Mouse (Mus musculus) liver, embryonic 12.5 days (tissue): ENCODE data around the gene Gspt1. TPM values are rescaled to one million over a fixed set of nuclear protein-coding genes. Genes with fewer than 3 reads are reported as not detected.

Experiments
- ATAC-seq: fragments of 200-750 bp; cut with Nextera tagmentation; 2 replicates; pipeline ENCODE4 v1.8.0; 2017; ENCODE audit warnings: moderate number of reproducible peaks, mild to moderate bottlenecking, moderate library complexity
- H3K27ac ChIP-seq: fragments of 300-500 bp; sonication (generic); 2 replicates; pipeline ENCODE4 v1.5.1; 2016; ENCODE audit warnings: mild to moderate bottlenecking
- H3K27me3 ChIP-seq: fragments of 300-500 bp; sonication (generic); replicated peaks from 2 replicates; pipeline ENCODE4 v1.6.1; 2016; ENCODE audit warnings: mild to moderate bottlenecking, moderate library complexity
- H3K36me3 ChIP-seq: fragments of 300-500 bp; sonication (generic); 2 replicates; pipeline ENCODE4 v1.6.1; 2016; ENCODE audit warnings: mild to moderate bottlenecking, moderate library complexity
- H3K4me1 ChIP-seq: fragments of 300-500 bp; sonication (generic); 2 replicates; pipeline ENCODE4 v1.6.1; 2016
- H3K4me2 ChIP-seq: fragments of 300-500 bp; sonication (generic); 2 replicates; pipeline ENCODE4 v1.6.1; 2016; ENCODE audit warnings: mild to moderate bottlenecking, moderate library complexity
- H3K4me3 ChIP-seq: fragments of 300-500 bp; sonication (generic); 2 replicates; pipeline ENCODE4 v1.5.1; 2016; ENCODE audit warnings: mild to moderate bottlenecking, moderate library complexity
- H3K9ac ChIP-seq: fragments of 300-500 bp; sonication (generic); 2 replicates; pipeline ENCODE4 v1.6.1; 2016; ENCODE audit warnings: mild to moderate bottlenecking, moderate library complexity
- H3K9me3 ChIP-seq: fragments of 300-500 bp; sonication (generic); replicated peaks from 2 replicates; pipeline ENCODE4 v1.6.1; 2016; ENCODE audit warnings: mild to moderate bottlenecking, moderate library complexity
- WGBS: fragments of 180-500 bp; shearing (Covaris S2); methylation state at CpG from one replicate; pipeline ENCODE4 v1.1.7; 2016; ENCODE audit not compliant: insufficient replicate concordance; 5-methylcytosine and 5-hydroxymethylcytosine counted together
- polyA plus RNA-seq: library from polyadenylated mRNA; unstranded; fragments of >200 nt; fragmentation: Nextera tagmentation; extraction: Ambion mirVana; gene quantifications from 2 replicates; pipeline ENCODE4 v1.2.1, GENCODE M21; 2016

The Gspt1 gene
- polyA plus RNA-seq, 1 experiment from 2014 or later, result 103 TPM

DNA sequence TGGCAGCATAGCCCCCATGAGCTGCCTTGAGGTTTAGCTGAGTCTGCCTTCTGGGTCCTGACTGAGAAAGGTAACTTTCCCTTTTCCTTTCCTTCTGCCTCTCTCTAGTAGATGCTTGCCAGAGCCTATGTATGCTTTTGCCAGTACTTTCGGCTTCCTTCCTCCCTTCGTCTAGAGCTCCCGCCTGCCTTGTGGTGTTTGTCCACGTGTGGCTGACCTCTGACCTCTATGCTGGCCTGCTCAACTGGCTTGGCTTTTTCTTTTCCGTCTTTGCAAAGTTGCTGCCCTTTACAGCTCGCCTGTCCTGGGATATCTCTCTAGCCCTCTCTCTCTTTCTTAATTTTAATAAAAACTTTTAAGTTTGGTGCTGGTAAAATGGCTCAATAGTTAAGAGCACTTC, 15.7 kb upstream of the Gspt1 start:
- no peak for ATAC-seq
- 44% methylated on average over 6 of the region's 6 CpGs for WGBS

DNA sequence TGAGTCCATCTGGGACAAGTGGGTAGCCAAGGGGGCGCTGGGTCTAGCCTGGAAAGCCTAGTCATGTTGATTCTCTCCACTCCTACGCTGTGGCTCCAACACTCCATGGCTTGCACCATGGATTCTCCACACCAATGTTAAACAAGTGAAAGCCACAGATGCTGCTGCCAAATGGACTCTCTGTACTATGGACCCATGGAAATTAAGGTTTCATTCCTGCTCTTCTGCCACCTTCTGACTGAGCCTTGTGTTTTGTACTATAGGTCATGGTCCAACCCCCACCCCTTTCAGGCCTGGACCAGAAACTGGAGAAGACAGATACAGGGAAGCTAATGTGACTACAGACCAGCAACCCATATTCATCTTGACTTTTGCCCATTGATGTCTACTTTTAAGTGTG, 12.4 kb upstream of the Gspt1 start:
- no peaks in the 10 kb centered on the region for H3K36me3 ChIP-seq
- no peak overlapping the region for H3K27ac ChIP-seq
- no peak overlapping the region for H3K4me2 ChIP-seq
- H3K9ac ChIP-seq, result no peak overlapping the region
- H3K9me3 ChIP-seq, result no peaks in the 10 kb centered on the region
- H3K4me1 ChIP-seq, result peaks cover 20% of the 10 kb centered on the region
- WGBS, result 73% methylated on average over 2 of the region's 2 CpGs
- no peak for ATAC-seq
- no peak overlapping the region for H3K4me3 ChIP-seq
- H3K27me3 ChIP-seq, result no peaks in the 10 kb centered on the region

More for the DNA sequence above, 15.7 kb upstream of the Gspt1 start:
- Histone ChIP-seq H3K9me3 (no peaks in the 10 kb centered on the region), H3K36me3 (no peaks in the 10 kb centered on the region), H3K4me2 (no peak overlapping the region), H3K9ac (0 out of 2 replicates have a peak overlapping the region, but pooled peaks have one; percentile 53), H3K4me3 (no peak overlapping the region), H3K27me3 (no peaks in the 10 kb centered on the region), H3K4me1 (peaks cover 22% of the 10 kb centered on the region), H3K27ac (peak overlapping the region; percentile 88)

DNA sequence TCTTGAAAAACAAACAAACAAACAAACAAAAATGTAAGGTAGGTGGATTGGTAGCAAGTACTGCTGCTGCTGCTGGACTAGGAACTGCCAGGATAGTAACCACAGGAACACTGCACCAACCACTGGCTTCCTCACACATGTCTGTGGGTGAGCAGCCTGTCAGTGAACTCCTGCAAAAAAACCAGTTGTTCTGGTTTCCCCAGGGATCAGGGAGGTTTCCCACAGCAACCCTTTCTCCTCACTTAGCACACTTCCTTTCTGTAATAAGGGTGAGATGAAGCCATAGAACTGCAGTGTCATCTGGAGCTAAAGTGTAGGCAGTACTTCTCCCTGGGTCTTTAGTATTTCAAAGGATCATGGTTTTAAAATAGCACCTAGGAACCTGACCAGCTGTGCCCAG, 9.1 kb upstream of the Gspt1 start:
- Histone ChIP-seq H3K9me3 (no peaks in the 10 kb centered on the region), H3K27me3 (no peaks in the 10 kb centered on the region), H3K27ac (no peak overlapping the region), H3K4me2 (no peak overlapping the region), H3K36me3 (no peaks in the 10 kb centered on the region), H3K4me1 (no peaks in the 10 kb centered on the region), H3K4me3 (no peak overlapping the region), H3K9ac (no peak overlapping the region)
- no peak for ATAC-seq

DNA sequence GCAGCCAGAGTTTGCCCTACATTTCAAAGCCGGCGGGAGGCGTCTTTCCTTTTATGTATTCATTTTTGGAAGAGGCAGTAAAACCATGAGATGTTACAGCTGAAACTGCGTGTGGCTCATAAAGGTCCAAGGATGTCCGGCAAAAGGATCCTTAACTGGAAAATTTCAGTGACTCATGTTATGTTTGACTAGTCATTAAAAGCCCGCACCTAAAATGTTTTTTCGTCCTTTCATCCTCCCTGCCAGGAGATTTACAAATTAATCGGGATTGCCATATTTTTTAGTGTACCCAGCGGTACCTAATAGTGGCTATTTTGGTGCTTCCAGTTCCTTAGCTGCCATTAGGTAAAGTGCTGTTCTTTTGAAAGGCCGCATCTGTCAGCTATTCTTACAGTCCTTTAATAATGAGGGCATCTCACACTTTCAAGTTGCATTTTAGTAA, 619 bp upstream of the Gspt1 start:
- H3K4me3 ChIP-seq, result peak overlapping the region; percentile 100
- H3K9ac ChIP-seq, result peak overlapping the region; percentile 98
- no peaks in the 10 kb centered on the region for H3K9me3 ChIP-seq
- H3K4me2 ChIP-seq, result peak overlapping the region; percentile 85
- ATAC-seq, result no peak
- WGBS, result 18% methylated on average over 10 of the region's 10 CpGs
- H3K36me3 ChIP-seq, result peaks cover 14% of the 10 kb centered on the region; the same call in 1 of the 2 replicates
- no peaks in the 10 kb centered on the region for H3K27me3 ChIP-seq
- peaks cover 23% of the 10 kb centered on the region for H3K4me1 ChIP-seq
- peak overlapping the region; percentile 94 for H3K27ac ChIP-seq

DNA sequence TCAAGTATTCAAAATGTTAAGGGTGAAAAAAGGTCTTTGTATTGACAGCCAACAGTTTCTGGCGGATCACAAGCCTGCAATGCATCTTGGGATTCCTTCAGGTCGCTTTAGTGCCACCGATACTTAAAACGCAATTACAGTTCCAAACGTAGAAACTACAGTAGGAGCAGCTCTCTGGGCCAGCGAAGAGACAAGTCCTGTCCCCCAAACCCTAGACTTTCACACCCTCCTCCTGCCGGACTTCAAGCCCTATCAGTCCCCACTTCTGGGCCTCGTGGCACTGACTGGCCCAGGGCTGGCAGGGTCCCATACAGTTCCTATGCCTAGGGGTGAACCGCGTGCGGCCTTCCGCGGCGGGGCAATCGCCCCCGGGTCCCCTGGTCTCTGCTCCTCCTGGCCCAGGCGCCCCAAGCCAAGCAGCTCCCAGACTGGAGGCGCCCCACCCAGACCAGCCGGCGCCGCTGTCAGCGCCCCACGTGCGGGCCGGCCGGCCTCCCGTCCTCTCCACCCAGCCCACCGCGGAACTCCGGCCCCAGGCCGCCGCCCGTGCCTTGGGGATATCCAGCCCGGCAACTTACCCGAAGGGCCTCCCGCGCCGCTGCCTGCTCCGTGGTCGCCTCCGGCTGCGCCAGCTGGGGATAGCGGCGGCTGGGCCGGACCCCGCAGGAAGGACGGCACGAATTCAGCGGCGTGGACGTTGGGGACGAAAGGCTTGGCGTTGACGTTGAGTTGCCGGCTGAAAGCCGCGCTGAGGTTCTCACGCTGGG, 877 bp downstream of the Gspt1 start:
- peak overlapping the region; percentile 98 for H3K9ac ChIP-seq
- H3K27me3 ChIP-seq, result no peaks in the 10 kb centered on the region
- H3K27ac ChIP-seq, result peak overlapping the region; percentile 94
- under 1% methylated on average over 58 of the region's 58 CpGs for WGBS
- peaks cover 26% of the 10 kb centered on the region for H3K4me1 ChIP-seq
- H3K4me2 ChIP-seq, result peak overlapping the region; percentile 85
- ATAC-seq, result peak; percentile 68
- H3K36me3 ChIP-seq, result peaks cover 18% of the 10 kb centered on the region
- H3K9me3 ChIP-seq, result no peaks in the 10 kb centered on the region
- peak overlapping the region; percentile 100 for H3K4me3 ChIP-seq

DNA sequence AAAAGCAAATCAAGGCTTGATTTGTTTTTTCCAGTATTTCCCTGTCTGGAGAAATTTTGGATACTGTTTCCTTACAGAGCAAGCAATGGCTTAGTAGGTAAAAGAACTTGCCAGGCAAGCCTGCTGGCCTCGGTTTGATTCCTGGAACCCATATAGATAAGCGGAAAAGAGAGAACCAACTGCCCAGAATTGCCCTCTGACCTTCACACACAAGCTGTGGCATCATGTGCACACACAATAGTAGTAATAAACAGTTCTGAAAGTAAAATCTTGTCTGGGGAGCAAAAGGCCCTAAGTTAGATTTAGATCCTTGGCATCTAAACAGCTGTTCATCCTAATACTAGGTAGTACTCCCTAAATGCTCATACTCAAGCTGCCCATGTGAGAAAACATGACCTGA, 6.3 kb downstream of the Gspt1 start:
- Histone ChIP-seq H3K36me3 (peaks cover 27% of the 10 kb centered on the region), H3K9ac (no peak overlapping the region), H3K4me3 (no peak overlapping the region), H3K4me1 (peaks cover 59% of the 10 kb centered on the region), H3K27ac (no peak overlapping the region), H3K4me2 (0 out of 2 replicates have a peak overlapping the region, but pooled peaks have one; percentile 11), H3K9me3 (no peaks in the 10 kb centered on the region), H3K27me3 (no peaks in the 10 kb centered on the region)
- 41% methylated on average over 2 of the region's 2 CpGs for WGBS
- ATAC-seq, result no peak

- Histone ChIP-seq H3K36me3 (peaks cover 24% of the 10 kb centered on the region), H3K4me3 (no peak overlapping the region), H3K9me3 (no peaks in the 10 kb centered on the region), H3K4me2 (no peak overlapping the region), H3K27ac (no peak overlapping the region), H3K9ac (no peak overlapping the region), H3K27me3 (no peaks in the 10 kb centered on the region), H3K4me1 (peaks cover 42% of the 10 kb centered on the region)
- ATAC-seq, result no peak
- 57% methylated on average over 9 of the region's 9 CpGs for WGBS
Measured at GRCm38 (mm10) chr16:11245767-11246166, 8.4 kb downstream of the Gspt1 start.

DNA sequence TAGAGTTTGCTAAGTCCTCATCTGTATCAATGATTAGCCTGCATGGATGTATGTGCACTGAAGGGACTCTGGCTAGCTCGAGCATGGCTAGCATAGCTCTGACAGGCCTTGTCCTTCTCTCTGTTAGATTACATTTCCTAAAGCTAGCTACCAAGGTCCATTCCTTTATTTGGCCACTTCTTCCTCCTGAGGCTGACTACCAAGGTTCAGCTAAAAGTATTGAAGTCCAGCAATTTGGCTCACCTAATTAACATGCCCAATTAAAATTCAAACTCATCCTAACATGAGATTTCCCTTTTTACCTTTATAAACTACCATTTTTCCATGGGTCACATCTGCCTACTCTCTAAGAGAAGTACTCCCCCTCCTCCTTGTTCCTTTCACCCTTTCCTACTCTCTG, 11.7 kb downstream of the Gspt1 start:
- 83% methylated on average over 1 of the region's 1 CpGs for WGBS
- Histone ChIP-seq H3K9me3 (no peaks in the 10 kb centered on the region), H3K27me3 (no peaks in the 10 kb centered on the region), H3K4me2 (no peak overlapping the region), H3K4me1 (peaks cover 30% of the 10 kb centered on the region), H3K9ac (no peak overlapping the region), H3K27ac (no peak overlapping the region), H3K36me3 (peaks cover 31% of the 10 kb centered on the region), H3K4me3 (no peak overlapping the region)
- ATAC-seq, result no peak

GRCm38 (mm10) chr16:11217801-11218200, 36.3 kb downstream of the Gspt1 start:
- Histone ChIP-seq H3K9me3 (no peaks in the 10 kb centered on the region), H3K27ac (no peak overlapping the region), H3K4me3 (no peak overlapping the region), H3K9ac (no peak overlapping the region), H3K27me3 (no peaks in the 10 kb centered on the region), H3K4me2 (no peak overlapping the region), H3K4me1 (no peaks in the 10 kb centered on the region), H3K36me3 (peaks cover 88% of the 10 kb centered on the region)
- ATAC-seq, result no peak
- 82% methylated on average over 3 of the region's 3 CpGs for WGBS

- peak overlapping the region; percentile 84 for H3K9ac ChIP-seq
- 5% methylated on average over 24 of the region's 24 CpGs for WGBS
- H3K4me3 ChIP-seq, result peak overlapping the region; percentile 77
- H3K9me3 ChIP-seq, result no peaks in the 10 kb centered on the region
- H3K36me3 ChIP-seq, result peaks cover 62% of the 10 kb centered on the region
- H3K27ac ChIP-seq, result peak overlapping the region; percentile 65
- H3K27me3 ChIP-seq, result no peaks in the 10 kb centered on the region
- peak overlapping the region; percentile 91 for H3K4me2 ChIP-seq
- peaks cover 33% of the 10 kb centered on the region for H3K4me1 ChIP-seq
- ATAC-seq, result peak; percentile 69
Measured at GRCm38 (mm10) chr16:11203600-11204390, 50.3 kb downstream of the Gspt1 start.

GRCm38 (mm10) chr16:11202571-11203554, 51.3 kb downstream of the Gspt1 start, which contains the start of gene Rsl1d1:
Rsl1d1 (minus strand) TSS chr16:11203331.
- H3K27me3 ChIP-seq, result no peaks in the 10 kb centered on the region
- H3K27ac ChIP-seq, result peak within 1 kb of the TSS; percentile 85
- H3K4me1 ChIP-seq, result peaks cover 42% of the 10 kb centered on the region
- peak within 1 kb of the TSS; percentile 84 for H3K9ac ChIP-seq
- H3K9me3 ChIP-seq, result no peaks in the 10 kb centered on the region
- under 1% methylated on average over 68 of the region's 68 CpGs for whole genome bisulfite sequencing
- peak within 1 kb of the TSS; percentile 91 for H3K4me2 ChIP-seq
- ATAC-seq, result peak; percentile 96
- peak within 1 kb of the TSS; percentile 77 for H3K4me3 ChIP-seq
- H3K36me3 ChIP-seq, result peaks cover 62% of the 10 kb centered on the region
